Mouse (Mus musculus): ENCODE measurements around the gene Nuf2.
A peak's percentile ranks its signal among the peaks of the same experiment; 100 is the strongest.

Gene Nuf2

DNA sequence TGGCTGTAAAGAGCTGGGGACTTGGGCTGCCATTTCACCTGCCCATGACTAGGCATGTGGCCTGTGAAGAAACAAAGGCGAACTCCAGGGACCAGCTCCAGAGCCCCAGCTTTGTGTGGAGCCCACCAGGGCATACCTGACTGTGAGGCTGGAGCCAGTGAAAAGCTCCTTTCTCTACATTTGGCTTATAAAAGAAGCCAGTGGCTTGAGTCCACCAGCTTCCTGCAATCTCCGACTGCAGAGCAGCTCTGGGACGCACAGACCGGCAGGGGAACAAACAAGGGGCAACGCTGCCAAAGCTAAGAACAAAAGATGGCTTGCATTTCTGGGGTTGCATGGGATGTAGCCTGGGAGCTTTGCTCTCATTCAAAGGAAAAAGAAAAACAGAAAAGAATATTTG, 63.5 kb downstream of the Nuf2 start:
- DNase-seq (ENCODE audit: low spot score in 2 of 2) = no peak

DNA sequence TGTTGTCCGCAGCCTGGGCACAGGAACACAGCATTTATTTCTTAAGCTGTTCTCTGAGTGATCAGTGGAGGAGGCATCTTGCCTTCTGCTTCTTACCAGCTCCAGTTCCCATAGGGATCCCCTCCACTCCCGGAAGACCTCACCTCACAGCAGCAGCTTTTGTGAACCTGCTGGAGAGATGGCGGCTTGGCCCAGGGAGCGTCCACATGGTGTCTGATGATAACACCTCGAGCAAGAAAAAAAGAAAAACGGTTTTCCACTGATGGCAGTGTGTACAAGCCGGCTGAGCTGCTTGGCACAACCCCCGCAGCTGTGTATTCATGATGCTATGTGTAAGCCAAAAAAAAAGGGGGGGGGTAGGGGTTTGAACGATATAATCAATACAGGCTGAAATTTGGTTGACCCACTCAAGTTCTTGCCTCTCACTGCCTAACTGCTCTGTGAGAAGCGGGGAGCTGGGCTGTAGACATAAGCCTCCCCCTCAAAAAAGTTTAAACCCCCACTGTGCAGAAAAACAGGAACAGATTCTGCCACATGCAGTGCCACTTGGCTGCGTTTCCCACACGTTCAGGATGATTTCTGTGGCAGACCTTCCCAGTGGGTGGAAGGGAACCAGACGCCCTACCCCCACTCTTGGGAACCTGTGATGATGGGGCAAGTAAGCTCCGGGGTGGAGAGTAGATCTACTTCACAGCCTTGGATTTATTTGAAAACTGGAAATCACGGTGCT, 68.7 kb downstream of the Nuf2 start:
- DNase-seq (ENCODE audit: low spot score in 2 of 2) = no peak

DNA sequence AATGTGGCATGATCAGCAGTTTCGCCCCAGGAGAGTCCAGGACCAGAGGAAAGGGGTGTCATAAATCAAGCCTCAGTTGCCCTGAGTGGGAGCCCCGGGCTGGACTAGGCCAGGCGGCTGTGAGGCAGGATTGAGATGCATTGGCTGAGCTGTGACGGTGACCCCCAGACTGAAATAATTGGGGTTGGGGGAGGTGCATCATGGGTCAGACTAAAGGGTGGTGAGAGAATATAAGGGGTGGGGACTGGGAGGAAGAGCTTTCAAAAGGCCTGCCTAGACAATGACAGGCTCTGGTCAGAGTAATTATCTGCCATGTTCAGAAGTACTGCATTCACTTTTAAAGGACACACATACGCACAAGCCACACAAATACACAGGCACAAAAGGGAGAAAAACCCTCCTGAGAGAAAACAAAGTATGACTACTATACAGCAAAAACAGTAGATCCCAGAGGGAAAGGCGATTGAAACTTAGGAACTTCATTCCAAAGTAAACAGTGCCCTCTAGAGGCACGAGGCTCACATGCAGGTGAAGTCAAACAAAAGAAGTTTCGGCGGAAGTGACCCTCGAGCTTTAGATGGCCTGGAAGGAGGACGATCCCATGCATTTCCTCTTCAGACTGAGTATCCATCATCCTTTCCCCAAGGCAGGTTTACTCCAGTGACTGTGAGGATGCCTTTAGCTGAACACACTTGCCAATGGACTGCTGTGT, 72.0 kb downstream of the Nuf2 start:
- peak; percentile 31 to 33 for DNase-seq (ENCODE audit: low spot score in 2 of 2)

Data from urinary bladder, postnatal 36 days (tissue).